Comparison of ENCODE assay signal across 42 mouse cellular contexts in the genomic region with DNA sequence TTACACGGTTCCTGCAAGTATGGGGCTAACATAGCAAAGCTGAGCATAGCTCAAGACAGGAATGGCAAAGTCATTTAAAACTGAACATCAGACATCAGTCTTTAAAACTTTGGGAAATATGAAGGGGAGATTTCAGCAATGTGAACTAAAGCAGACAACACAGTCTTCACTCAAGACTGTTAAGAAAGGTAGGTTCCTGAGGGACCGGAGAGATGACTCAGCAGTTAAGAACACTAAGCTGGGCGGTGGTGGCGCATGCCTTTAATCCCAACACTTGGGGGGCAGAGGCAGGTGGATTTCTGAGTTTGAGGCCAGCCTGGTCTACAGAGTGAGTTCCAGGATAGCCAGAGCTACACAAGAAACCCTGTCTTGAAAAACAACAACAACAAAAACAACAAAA. TPM values are rescaled to one million over a fixed set of nuclear protein-coding genes. Genes with fewer than 3 reads are reported as not detected.
"Had no signal": no experiment of that assay in that cellular context is flagged by ENCODE, and none has a peak within 500 bp of the region (broad histone marks: within the 10 kb centered on the region; RNA-seq: fewer than 3 reads in every experiment).

No protein-coding gene starts in this region.

- H3K4me3 ChIP-seq: heart, adult 2 months; heart, embryonic 13.5 days; heart, embryonic 15.5 days; hindbrain, embryonic 10.5 days; hindbrain, embryonic 12.5 days; intestine, embryonic 15.5 days; limb, embryonic 13.5 days; limb, embryonic 15.5 days; liver, embryonic 12.5 days had no signal

- DNase-seq: gastrocnemius, postnatal 14 days; gastrocnemius, postnatal 36 days; heart, adult 2 months; heart, postnatal 4 days; kidney, adult 18-20 months; kidney, adult 8-10 months; kidney, postnatal 14 days; kidney, postnatal 36 days; layer of hippocampus, adult 9-11 months; layer of hippocampus, postnatal 36 days; left cerebral cortex, postnatal 4 days had no signal

- H3K27ac ChIP-seq: heart, adult 2 months; heart, embryonic 13.5 days; heart, embryonic 15.5 days; hindbrain, embryonic 10.5 days; hindbrain, embryonic 12.5 days; hindbrain, embryonic 14.5 days; intestine, embryonic 15.5 days; limb, embryonic 13.5 days; limb, embryonic 15.5 days; liver, embryonic 12.5 days; liver, embryonic 14.5 days had no signal

- H3K27me3 ChIP-seq: heart, embryonic 15.5 days; hindbrain, embryonic 12.5 days; intestine, embryonic 15.5 days; limb, embryonic 13.5 days; limb, embryonic 15.5 days; liver, embryonic 12.5 days had no signal

- H3K9me3 ChIP-seq: heart, embryonic 15.5 days; hindbrain, embryonic 12.5 days; intestine, embryonic 15.5 days; limb, embryonic 15.5 days had no signal

- H3K9ac ChIP-seq: heart, embryonic 13.5 days; heart, embryonic 15.5 days; hindbrain, embryonic 12.5 days; hindbrain, embryonic 14.5 days; intestine, embryonic 15.5 days; limb, embryonic 13.5 days; limb, embryonic 15.5 days; liver, embryonic 12.5 days; liver, embryonic 14.5 days had no signal

- H3K36me3 ChIP-seq: heart, embryonic 13.5 days; heart, embryonic 15.5 days; hindbrain, embryonic 10.5 days; hindbrain, embryonic 12.5 days; intestine, embryonic 15.5 days; limb, embryonic 13.5 days; limb, embryonic 15.5 days had no signal

- H3K4me1 ChIP-seq: heart, embryonic 13.5 days; heart, embryonic 15.5 days; hindbrain, embryonic 10.5 days; hindbrain, embryonic 12.5 days; intestine, embryonic 15.5 days; limb, embryonic 13.5 days; limb, embryonic 15.5 days; liver, embryonic 12.5 days had no signal

RNA-seq across cellular contexts. Expression of a gene that starts 4.2 kb away (rescaled TPM):
- total RNA-seq: gastrocnemius, adult 18-20 months; gastrocnemius, adult 8-10 months; gastrocnemius, postnatal 14 days; gastrocnemius, postnatal 36 days; granulocyte monocyte progenitor cell, adult 5-6 weeks; heart, adult 2 months; heart, postnatal 25 days; heart, postnatal 4 days; layer of hippocampus, adult 18-20 months; layer of hippocampus, adult 8-10 months; layer of hippocampus, postnatal 14 days; layer of hippocampus, postnatal 36 days; left cerebral cortex, adult 18-20 months; left cerebral cortex, adult 8-10 months; left cerebral cortex, postnatal 10 days; left cerebral cortex, postnatal 25 days; left cerebral cortex, postnatal 4 days; liver, adult 2 months had no signal
- polyA plus RNA-seq: heart, adult 2 months; heart, embryonic 11.5 days; heart, embryonic 13.5 days; heart, embryonic 15.5 days; heart, postnatal 0 days; hindbrain, embryonic 10.5 days; hindbrain, embryonic 12.5 days; hindbrain, embryonic 14.5 days; hindbrain, embryonic 16.5 days; inflammation-experienced regulatory T-cells, adult 6 months; intestine, embryonic 15.5 days; intestine, postnatal 0 days; kidney, embryonic 14.5 days; kidney, embryonic 16.5 days; large intestine, adult 2 months; limb, embryonic 11.5 days; limb, embryonic 13.5 days; limb, embryonic 15.5 days; liver, adult 2 months; liver, embryonic 12.5 days; liver, embryonic 14.5 days had no signal

RNA-seq across cellular contexts. Expression of a gene that starts 58.3 kb away (rescaled TPM):
- total RNA-seq: granulocyte monocyte progenitor cell, adult 5-6 weeks; heart, postnatal 4 days; layer of hippocampus, postnatal 14 days; liver, adult 2 months had no signal
- polyA plus RNA-seq: heart, embryonic 11.5 days; heart, embryonic 13.5 days; heart, embryonic 15.5 days; heart, postnatal 0 days; hindbrain, embryonic 10.5 days; hindbrain, embryonic 14.5 days; inflammation-experienced regulatory T-cells, adult 6 months; intestine, postnatal 0 days; kidney, embryonic 14.5 days; large intestine, adult 2 months; limb, embryonic 11.5 days; liver, adult 2 months; liver, embryonic 12.5 days; liver, embryonic 14.5 days had no signal
